ENCODE assay signal across 31 mouse cellular contexts in genomic region chr15:100759286-100759685, GRCm38 (mm10). TPM values are rescaled to one million over a fixed set of nuclear protein-coding genes. Genes with fewer than 3 reads are reported as not detected.
"Had no signal": no experiment of that assay in that cellular context is flagged by ENCODE, and none has a peak within 500 bp of the region (broad histone marks: within the 10 kb centered on the region; RNA-seq: fewer than 3 reads in every experiment).

No protein-coding gene starts in this region.

- H3K4me2 ChIP-seq: limb, embryonic 12.5 days; limb, embryonic 13.5 days; limb, embryonic 15.5 days; liver, embryonic 11.5 days; liver, embryonic 12.5 days; liver, embryonic 13.5 days; liver, embryonic 15.5 days; lung, embryonic 14.5 days; lung, embryonic 15.5 days; midbrain, embryonic 12.5 days; midbrain, embryonic 13.5 days; midbrain, embryonic 15.5 days; neural tube, embryonic 12.5 days had no signal

- H3K9ac ChIP-seq: limb, embryonic 12.5 days; limb, embryonic 13.5 days; limb, embryonic 15.5 days; liver, embryonic 12.5 days; liver, embryonic 13.5 days; liver, embryonic 14.5 days; liver, embryonic 15.5 days; liver, postnatal 0 days; lung, embryonic 14.5 days; lung, embryonic 15.5 days; midbrain, embryonic 12.5 days; midbrain, embryonic 13.5 days; midbrain, embryonic 15.5 days; neural tube, embryonic 12.5 days had no signal

- DNase-seq: left cerebral cortex, postnatal 4 days; liver; liver, embryonic 13.5 days; liver, postnatal 0 days; lung, adult 18-20 months; lung, adult 2 months; lung, embryonic 14.5 days; lung, postnatal 10 days; lung, postnatal 14 days; lung, postnatal 36 days; lung, postnatal 4 days; midbrain, embryonic 14.5 days had no signal

- H3K27me3 ChIP-seq: midbrain, embryonic 13.5 days; midbrain, embryonic 15.5 days had no signal

- ATAC-seq: liver, embryonic 12.5 days; liver, postnatal 0 days; lung, postnatal 0 days; midbrain, embryonic 13.5 days; midbrain, embryonic 15.5 days; midbrain, embryonic 16.5 days had no signal

- H3K9me3 ChIP-seq: limb, embryonic 10.5 days; limb, embryonic 12.5 days; limb, embryonic 13.5 days; limb, embryonic 15.5 days; liver, embryonic 12.5 days; liver, embryonic 13.5 days; liver, embryonic 15.5 days; lung, embryonic 15.5 days; megakaryocyte, embryonic 14.5 days; midbrain, embryonic 10.5 days; midbrain, embryonic 12.5 days; midbrain, embryonic 13.5 days; midbrain, embryonic 15.5 days; neural tube, embryonic 12.5 days had no signal

- H3K27ac ChIP-seq: limb, embryonic 10.5 days; limb, embryonic 12.5 days; limb, embryonic 13.5 days; limb, embryonic 15.5 days; liver, embryonic 12.5 days; liver, embryonic 13.5 days; liver, embryonic 14.5 days; liver, embryonic 15.5 days; lung, embryonic 15.5 days; macrophage; midbrain, embryonic 10.5 days; midbrain, embryonic 12.5 days; midbrain, embryonic 13.5 days; midbrain, embryonic 15.5 days; neural tube, embryonic 12.5 days had no signal

- H3K36me3 ChIP-seq: limb, embryonic 10.5 days; limb, embryonic 12.5 days; limb, embryonic 13.5 days; limb, embryonic 15.5 days; liver, embryonic 12.5 days; liver, embryonic 13.5 days; liver, embryonic 15.5 days; lung, embryonic 15.5 days; midbrain, embryonic 10.5 days; midbrain, embryonic 12.5 days; midbrain, embryonic 15.5 days; neural tube, embryonic 12.5 days had no signal

- H3K4me3 ChIP-seq: limb, embryonic 10.5 days; limb, embryonic 12.5 days; limb, embryonic 13.5 days; limb, embryonic 15.5 days; liver, embryonic 12.5 days; liver, embryonic 13.5 days; liver, embryonic 15.5 days; lung, embryonic 15.5 days; megakaryocyte, embryonic 14.5 days; midbrain, embryonic 10.5 days; midbrain, embryonic 12.5 days; midbrain, embryonic 13.5 days; midbrain, embryonic 15.5 days; myocyte; neural tube, embryonic 12.5 days had no signal

RNA-seq across cellular contexts. Expression of gene Galnt6, which starts 30.1 kb away (rescaled TPM):
- polyA plus RNA-seq: midbrain, embryonic 13.5 days had no signal
